Mouse (Mus musculus): ENCODE measurements at regions not wholly inside any gene's neighbourhood (a gene's known extent, or its start where the extent isn't known, plus 50 kb on each side); places are given as distances from the start of the nearest gene placed in this dataset.
A peak's percentile ranks its signal among the peaks of the same experiment; 100 is the strongest.

DNA sequence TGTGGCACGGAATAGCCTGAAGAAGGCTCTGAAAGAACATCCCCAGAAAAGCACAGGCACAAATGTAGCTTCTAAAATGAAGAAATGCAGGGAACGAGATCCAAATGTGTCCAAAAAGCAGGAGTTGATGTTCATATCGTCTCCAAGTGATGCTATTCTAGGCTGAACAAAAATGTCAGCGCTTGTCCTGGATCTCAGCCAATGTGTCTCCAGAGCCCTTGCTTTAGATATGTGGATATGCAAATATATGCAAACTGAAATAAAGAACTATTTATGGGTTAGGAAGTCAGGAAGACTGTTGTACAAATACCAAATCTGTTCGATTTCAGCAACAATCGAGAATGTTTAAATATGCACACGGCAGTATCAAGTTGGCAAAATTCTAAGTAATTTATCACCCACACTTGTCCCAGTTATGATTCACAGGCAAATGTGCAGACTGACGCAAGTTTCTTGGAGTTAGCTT lies 320.4 kb downstream of the Synb start:
- DNase-seq (ENCODE audit: low read depth, low spot score) = no peak

DNA sequence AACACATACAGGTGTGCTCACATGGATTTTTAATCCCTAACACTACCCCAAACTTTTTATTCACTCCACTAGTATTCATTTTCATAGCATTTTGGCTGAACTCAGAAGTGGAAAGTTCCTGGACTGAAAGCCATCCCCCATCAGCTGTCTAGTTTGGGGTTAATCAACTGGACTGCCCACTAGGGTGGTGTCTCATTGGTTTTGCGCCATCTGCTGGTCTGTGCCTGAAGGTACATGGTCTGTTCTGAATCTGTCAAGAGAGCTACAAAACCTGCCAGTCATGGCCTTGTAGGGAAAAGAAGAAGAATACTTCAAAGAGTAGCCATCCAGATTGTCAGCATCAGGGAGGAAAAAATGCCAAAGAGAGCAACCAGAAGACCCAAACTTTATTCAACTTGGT lies 327.3 kb downstream of the Synb start:
- DNase-seq (ENCODE audit: low read depth, low spot score) = peak; percentile 44

DNA sequence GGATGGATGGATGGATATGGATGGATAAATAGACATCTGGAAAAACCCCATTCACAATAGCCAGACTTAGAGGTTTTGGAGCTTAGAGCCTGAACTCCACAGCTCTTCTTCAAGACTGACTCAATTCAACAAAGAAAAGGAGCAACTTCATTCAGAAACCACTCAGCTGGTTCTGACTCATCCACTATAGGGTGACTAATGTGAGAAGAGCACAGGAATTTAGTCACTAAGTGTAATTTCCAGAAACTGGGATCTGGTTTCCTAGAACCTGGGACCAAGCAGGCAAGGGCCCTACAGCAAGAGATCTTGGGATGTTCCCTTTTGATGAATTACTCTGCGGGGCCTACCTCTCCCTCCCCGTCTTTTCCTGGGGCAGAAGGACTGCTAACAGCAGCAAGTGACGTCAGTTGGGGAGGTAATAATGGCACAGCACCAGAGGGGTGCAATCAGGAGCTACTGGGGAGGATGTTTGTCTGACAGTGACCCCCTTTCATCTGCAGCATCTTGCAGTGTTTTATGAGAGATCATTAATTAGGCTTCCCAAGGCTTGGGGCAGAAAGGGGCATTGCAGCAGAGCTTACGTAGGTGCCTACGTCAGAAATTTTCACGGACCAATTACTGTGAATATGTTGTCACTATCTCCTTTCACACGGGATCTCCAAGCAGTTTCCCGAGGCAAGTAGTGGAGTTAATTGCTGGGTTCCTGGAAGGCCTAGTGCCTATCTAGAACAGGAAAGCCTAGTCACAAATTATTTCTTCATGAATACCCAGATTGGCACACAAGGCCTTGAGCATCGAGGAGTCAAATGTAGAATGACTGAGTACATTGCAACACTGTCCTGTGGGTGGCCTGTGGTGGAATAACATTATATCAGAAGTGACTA lies 339.3 kb downstream of the Synb start:
- no peak for DNase-seq (ENCODE audit: low read depth, low spot score)

DNA sequence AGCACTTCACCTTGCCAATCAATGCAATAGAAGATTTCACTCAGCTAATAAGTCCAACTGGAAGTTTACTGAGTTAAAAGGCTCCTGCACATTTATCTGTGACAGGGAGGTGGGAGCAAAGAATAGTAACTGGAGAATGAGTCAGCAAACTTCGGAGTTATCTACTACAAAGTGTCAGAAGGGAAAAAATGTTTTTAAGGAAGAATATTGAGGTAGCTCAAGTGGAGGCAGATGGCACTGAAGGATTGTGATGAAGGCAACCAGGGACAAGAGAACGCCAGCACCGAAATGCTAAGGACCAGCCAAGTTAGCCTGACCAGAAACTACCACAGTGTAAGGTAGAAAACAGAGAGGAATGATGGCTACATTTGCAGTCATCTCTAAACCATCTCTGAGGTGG lies 348.2 kb downstream of the Synb start:
- DNase-seq (ENCODE audit: low read depth, low spot score) = no peak

DNA sequence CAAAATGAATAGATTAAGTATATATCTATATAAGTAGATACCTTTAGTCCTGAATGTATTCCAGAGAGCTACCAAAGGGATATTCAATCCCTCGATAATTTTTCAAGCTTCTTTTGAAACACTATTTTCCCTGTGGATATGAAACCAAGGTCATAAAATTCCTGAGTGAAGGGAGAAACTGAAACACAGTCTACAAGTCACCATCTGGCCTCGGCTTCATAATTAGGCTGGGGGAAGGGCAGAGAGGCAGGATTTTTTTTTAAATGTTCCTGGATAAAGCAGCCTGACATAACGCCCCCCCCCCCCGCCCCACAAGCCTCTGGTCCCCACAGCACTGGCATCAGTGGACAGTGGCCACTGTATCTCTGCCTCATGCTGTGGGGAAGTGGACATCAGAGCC lies 348.7 kb downstream of the Synb start:
- DNase-seq (ENCODE audit: low read depth, low spot score) = no peak

DNA sequence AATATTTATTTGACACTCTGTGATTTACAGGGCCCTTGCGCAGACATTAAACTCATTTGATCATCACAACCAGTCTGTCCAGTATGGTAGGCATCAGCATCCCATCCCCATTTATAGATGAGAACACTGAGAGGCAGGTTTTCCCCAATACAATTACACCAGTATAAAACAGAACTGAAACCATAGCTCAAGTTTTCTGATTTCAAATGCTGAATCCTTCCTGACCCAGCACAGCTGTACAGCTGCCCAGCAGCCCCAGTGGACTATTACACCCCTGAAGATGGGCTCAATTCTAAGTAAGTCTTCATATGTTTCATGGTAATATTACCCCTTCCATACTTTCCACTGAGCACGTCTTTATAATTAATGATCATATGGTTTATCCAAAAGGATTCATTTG lies 352.3 kb downstream of the Synb start:
- no peak for DNase-seq (ENCODE audit: low read depth, low spot score)

DNA sequence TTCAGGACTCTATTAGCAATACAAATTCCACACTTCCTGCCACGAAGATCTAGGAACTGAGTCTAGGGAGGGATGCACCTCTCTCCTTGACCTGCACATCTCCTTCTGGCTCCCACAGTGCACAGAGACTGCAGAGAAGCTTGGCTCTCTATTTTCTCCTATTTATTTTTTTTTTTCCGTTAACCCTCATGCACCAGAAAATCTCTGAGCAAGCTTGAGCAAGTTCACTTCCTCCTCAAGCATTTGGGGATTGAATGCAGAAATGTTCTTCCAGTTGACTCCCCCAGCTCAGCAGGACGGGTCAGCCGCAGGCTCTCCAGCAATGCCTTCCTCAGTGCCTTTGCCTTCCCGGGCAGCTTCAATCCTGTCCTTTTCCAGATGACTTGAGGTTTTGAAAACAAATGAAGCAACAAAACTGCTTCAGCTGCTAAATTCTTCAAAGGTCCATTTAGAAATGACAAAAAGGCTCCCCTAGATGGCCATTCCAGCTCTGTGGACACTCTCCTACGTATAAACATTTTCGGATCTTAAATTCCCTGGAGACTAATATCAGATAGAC lies 352.9 kb downstream of the Synb start:
- no peak for DNase-seq (ENCODE audit: low read depth, low spot score)

DNA sequence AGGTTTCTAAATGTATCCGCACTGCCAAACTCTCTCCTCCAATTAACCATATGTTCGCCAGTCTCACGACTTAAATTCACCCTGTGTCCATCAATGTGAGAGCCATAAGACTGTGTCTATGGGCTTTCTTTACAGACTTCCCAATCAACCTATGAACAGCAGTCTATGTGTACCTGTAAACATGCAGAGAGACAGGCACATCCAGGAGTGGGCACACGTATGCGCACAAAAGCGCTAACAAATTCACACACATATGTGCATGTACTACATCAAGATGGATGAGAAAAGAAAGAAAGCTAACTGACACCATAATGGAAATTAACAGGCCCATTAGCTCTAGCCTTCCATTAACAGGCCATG lies 358.8 kb downstream of the Synb start:
- no peak for DNase-seq (ENCODE audit: low read depth, low spot score)

DNA sequence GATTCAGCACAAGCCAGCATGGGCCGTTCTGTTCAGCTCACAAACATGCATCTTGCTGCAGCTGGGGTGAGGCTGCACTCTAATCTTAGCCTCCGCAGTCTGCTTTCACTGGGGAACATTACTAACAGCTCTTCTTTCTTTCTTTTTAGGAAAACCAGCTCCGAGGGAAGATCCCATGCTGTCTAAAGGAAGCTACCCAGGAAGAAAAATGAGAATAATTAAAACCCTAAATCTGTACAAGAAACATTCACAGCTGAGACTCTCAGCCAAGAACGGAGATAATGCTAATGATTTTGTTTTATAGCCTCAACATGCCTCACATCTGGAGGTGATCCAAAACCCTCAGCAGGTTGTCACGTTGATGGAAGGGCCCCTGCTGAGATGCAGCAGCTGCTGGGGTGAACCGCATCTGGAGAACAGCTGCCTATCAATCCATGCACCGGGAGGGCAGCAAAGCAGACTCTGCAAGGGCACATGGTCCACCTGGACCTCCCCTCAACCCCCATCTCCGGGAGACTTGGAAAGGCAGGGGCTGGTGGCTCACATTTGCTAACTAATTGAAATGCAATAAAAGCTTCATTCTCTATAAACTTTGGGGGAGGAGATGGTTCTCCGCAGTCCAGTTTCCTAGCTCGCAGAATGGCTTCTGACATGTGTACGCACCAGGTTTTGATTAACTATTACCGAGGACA lies 359.3 kb downstream of the Synb start:
- no peak for DNase-seq (ENCODE audit: low read depth, low spot score)

DNA sequence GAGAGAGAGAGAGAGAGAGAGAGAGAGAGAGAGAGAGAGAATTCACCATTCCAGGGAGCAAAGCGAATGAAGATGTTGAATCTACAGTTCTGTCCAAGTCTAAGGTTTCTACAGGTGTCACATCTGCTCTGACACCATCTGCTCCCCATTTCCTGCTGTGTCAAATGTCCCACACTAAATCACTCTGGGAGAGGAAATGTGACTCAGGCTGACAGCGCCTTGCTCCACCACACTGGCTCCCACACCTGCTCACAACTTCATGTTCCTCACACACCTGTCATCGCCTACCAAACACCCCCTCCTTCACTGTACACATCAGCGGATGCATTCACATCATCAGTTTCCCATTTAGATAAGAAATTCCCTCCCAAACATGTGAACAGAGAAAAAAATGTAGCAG lies 366.3 kb downstream of the Synb start:
- DNase-seq (ENCODE audit: low read depth, low spot score) = no peak

DNA sequence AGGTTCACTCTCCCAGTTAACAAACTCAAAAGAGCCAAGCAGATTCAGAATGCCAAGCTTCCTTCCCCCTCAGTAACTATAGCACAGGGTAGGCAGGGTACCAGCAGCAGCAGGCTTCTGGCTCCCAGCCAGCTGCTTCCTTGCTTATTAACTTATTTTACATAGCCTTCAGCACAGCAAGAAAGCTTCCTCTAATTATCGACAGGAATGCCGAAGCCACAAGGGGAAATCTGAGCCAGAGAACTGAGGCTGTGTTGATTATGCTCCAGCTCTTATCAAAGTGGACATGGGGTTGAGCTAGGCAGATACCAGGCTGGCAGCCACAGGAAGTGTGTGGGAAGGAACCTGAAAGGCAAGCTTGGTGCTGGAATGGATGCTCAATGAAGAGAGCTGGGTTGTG lies 371.0 kb downstream of the Synb start:
- DNase-seq (ENCODE audit: low read depth, low spot score) = no peak

DNA sequence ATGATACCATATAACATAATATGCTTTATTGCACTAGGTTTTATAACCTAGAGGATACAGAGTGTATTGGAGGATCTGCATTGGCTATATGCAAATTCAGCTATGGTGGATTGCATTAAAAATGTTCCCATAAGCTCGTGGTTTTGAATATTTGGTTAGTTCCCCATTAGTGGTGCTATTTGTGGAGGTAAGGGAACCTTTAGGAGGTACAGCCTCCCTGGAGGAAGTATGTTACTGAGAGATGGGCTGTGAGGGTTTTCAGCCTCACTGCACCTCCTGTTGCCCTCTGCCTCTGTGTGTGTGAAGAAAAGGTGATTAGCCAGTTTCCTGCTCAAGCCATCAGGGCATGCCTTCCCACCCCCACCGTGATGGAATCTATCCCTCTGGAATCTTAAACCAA lies 372.1 kb downstream of the Synb start:
- DNase-seq (ENCODE audit: low read depth, low spot score) = no peak

DNA sequence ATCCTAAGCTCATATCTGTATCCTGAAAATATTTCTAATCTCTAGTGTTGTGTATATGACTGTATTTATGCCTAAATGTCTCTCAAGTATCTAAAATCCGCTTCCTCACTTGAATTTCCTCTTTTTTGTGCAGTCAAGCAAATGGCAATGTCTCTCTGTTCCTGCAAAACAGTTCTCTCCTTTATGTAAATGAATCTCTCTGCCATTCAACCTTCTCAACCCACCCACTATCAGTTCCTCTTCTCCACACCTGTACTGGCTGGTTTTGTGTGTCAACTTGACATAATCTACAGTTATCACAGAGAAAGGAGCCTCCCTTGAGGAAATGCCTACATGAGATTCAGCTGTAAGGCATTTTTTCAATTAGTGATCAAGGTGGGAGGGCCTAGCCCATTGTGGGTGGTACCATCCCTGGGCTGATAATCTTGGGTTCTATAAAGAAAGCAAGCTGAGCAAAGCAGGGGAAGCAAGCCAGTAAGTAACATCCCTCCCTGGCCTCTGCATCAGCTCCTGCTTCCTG lies 375.5 kb downstream of the Synb start:
- DNase-seq (ENCODE audit: low read depth, low spot score) = no peak

DNA sequence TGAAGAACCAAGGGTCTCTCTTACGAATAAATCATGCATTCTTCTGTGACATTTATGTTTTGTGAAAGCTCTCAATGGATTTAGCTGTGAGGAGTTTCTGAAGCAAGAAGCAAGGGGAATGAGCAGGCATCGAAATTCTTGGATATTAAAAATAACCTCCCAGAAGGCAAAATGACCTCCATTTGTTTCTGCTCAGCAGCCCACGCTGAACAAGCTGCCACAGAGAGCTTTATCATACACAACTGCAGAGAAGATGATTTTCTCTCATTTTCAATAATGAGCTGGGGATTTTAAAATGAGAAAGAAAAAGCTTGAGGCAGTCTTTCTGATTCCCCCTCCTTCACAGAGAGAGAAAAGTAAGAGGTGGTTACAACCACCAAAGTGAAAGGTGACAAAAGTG lies 394.2 kb downstream of the Synb start:
- DNase-seq (ENCODE audit: low read depth, low spot score) = no peak

DNA sequence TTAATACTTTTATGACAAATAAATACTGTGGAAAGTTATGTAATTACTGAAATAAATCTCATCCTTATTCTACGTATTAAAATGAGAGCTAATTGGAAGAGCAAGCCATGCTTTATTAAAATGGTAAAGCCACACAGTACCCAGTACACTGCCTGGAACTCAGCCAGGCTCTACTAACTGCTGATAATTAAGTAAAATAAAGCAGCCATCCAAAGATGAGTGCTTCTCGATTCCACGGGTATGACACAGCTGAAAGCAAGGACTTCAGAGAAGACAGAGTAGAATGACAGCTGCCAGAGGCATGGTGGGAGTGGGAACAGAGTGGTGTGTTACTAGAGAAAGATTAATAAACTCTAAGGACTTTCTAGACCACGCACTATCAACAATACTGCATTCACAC lies 416.9 kb downstream of the Synb start:
- DNase-seq (ENCODE audit: low read depth, low spot score) = no peak

DNA sequence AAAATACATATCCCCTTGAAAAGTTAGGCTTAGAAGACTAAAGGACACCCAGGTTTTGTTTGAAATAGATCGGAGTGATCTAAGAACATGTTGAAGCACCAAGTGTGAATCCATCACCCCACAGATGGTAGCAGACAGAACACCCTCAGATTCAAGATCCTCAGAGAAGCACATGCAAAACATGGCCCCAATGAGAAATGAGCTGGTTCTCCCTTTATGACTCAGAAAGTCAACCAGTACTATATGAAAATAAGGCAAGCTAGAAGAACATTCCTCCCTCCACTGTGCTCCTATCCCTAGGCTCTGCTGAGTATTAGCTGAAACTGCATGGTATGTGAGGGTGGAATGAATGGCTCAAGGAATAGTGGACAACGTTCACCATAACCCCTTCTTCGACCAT lies 433.0 kb downstream of the Synb start:
- DNase-seq (ENCODE audit: low read depth, low spot score) = no peak

DNA sequence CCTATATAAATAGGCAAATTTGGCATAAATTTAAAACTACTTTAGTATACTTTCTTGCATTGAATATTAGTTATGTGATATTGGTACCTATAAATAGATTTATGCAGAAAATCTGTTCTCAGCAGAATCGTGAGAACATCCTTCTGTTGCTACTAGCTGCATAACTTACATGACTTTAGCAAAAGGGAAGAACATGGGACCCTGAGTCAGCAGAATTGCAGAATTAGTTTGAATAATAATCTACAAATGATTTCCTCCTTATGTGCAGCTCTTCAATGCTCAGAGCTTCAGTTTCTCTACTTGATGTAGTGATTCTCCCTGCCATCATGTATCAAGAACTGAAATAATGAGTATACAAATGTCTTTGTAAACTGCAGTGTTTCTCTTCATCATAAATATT lies 436.2 kb downstream of the Synb start:
- no peak for DNase-seq (ENCODE audit: low read depth, low spot score)

DNA sequence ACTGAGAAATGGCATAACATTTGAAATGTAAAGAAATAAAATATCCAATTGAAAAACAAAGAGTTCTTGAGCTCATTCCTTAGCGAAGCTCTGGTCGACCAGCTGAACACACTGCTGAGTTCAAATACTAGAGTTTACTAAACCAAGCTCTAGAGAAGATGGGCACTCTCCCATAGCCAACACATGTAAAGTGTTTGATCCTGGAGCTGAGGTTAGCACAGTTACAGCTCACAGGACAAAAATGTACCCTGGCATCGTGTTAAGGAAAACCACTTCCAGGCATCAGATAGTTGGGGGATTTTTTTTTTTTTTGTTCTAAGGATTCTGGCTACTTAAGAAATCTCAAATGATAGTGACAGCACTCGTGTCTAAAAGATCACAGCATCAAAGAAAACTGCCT lies 445.6 kb downstream of the Synb start:
- DNase-seq (ENCODE audit: low read depth, low spot score) = no peak

DNA sequence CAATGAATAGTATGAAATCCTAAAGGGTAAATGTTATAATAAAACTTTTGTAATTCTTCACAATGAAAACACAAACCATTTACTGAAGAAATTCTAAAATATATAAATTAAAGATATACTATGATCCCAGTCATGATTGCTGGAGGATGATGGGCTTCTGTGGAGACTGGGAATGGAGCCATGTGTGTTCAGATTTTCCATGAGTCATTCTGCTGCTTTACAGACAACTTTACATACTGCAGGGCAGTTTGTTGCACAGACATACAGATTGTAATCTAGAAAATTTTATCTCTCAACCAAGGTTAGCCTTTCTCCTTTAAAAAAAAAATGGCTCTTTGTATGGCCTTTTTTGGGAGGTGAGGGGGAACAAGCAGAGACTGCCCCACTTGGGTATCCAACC lies 446.5 kb downstream of the Synb start:
- DNase-seq (ENCODE audit: low read depth, low spot score) = no peak

DNA sequence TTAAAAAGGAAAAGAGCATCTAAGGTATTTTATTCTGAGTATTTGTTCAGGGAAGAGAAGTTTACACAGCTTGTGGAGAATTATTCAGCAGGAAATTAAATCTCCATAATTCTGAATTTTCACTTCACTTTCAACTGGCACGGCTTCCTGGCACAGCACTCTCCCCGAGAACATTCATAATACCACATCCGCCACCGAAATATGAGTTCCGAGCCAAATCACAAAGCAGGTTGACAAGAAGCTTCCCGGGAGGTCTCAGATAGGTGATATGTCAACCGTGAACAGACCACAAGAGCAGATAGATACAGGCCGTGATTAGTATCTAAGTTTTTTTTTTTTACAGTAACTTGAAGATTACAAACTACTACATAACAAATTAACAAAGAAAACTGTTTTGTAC lies 473.9 kb downstream of the Synb start:
- DNase-seq (ENCODE audit: low read depth, low spot score) = no peak

DNA sequence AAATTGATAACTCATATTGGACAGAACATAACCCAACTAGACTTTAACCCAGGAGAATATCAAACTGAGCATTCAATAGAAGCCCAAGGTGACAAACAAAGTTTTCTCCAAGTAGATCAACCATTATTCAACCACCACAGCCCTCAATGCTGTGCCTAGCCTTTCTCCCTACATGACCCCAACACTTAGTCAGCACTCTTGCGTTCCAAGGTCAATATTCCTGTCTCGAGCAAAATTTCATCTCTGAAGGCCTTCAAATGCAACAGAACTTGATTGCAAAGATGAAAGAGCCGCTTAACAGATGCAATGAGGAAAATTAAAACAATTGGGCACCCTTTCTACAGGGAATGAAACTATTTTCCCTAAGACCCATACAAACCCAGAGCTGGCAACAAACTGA lies 485.1 kb downstream of the Synb start:
- DNase-seq (ENCODE audit: low read depth, low spot score) = no peak

DNA sequence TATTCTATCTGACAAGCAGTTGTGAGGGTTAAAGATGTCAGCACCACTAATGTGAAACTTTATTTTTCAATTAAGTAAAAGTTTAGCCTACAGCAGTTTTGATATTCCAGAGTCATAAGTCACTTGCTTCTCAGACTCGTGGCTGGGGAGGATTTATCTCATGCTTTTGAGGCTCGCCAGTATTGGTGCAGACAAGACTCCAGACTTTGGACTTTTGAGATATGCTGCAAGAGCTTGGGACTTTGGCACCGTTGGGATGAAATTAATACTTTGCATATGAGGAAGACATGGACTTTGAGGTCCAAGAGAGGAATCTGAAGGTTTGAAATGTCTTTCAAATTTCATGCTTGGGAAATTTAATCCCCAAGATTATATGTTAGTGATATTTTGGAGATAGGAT lies 486.2 kb downstream of the Synb start:
- no peak for DNase-seq (ENCODE audit: low read depth, low spot score)

DNA sequence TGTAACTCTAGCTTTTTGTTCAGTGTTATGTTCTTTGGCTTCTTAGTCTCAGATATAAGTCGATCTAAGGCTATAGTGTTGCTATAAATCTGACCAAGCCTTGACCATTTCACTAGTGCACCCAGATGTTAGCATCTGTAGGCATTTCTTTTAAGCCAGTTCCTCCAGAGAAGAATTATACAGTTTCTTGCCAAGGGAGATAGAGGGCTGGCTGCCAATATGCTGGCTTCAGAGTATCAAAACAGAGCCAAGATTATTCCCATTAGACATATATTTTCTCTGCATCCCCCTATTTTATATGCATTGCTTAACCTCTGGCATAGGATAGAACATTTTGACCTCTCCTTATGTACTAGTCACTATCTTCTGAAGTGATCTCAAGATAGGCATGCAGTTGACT lies 487.5 kb downstream of the Synb start:
- DNase-seq (ENCODE audit: low read depth, low spot score) = no peak
